Mouse (Mus musculus) left cerebral cortex, adult 9 months (tissue): ENCODE results near the gene Esp34.

Experiments used
- DNase-seq, 2 experiments: peaks; one replicate each; pipeline ENCODE4 v3.0.0; 2022; ENCODE audit warnings: low spot score in 2 of 2

The Esp34 gene

GRCm38 (mm10) chr17:38553892-38554291, at the start of gene Esp34:
TSS of gene Esp34 (plus strand) at chr17:38554192.
- no peak for DNase-seq

- no peak for DNase-seq
Observed at GRCm38 (mm10) chr17:38562527-38562926, 8.5 kb downstream of the Esp34 start.
